12 mouse cellular contexts compared by ENCODE assay signal in the genomic region with DNA sequence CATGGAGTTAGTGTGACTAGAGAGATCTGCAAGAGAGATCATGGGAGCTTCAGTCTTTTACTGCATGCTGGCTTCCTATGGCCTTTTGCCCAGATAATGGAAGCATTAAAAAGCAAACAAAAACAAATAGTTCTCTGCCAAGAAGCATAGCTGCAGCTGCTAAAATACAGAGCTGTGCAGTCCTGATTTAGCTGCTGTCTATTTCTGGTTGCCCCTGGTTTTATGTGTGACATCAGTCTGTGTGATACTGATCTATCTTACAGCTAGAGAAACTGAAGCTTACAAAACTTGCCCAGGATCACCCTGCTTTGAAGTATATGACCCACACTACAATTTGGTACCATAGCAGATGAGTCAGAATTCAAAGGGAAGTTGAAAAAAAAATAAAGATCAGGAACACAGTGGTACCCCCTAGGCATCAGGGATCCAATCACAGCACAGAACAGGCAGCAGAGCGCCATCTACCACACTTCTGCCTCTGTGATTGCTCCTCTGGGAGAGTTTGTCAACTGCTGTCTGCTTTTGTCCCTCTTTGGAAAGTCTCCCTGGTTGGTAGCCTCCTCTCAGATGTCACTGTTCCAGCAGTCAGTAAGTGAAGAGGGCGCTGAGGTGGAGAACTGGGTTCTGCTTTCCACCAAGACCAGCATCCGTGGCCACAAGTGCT. TPM values are rescaled to one million over a fixed set of nuclear protein-coding genes. Genes with fewer than 3 reads are reported as not detected.
DNase-seq lines count a peak whose midpoint lies in the region; ATAC-seq and TF ChIP-seq lines count a peak whose summit lies in the region.
"Had no signal": no experiment of that assay in that cellular context is flagged by ENCODE, and none has a peak within 500 bp of the region (broad histone marks: within the 10 kb centered on the region; RNA-seq: fewer than 3 reads in every experiment).

No protein-coding gene starts in this region.

- H3K36me3 ChIP-seq in midbrain, embryonic 14.5 days (ENCODE audit: control insufficient read depth, insufficient read depth, low read length): no peaks in the 10 kb centered on the region
- no peaks in the 10 kb centered on the region for H3K36me3 ChIP-seq in midbrain, embryonic 11.5 days (ENCODE audit: control insufficient read depth, insufficient read depth, low read length)

- H3K9me3 ChIP-seq in midbrain, embryonic 14.5 days (ENCODE audit: control insufficient read depth, low read length): no peaks in the 10 kb centered on the region
- H3K9me3 ChIP-seq in midbrain, embryonic 11.5 days (ENCODE audit: control insufficient read depth, low read length): no peaks in the 10 kb centered on the region
- H3K9me3 ChIP-seq: heart, embryonic 12.5 days; neural tube, embryonic 12.5 days had no signal

- TF ChIP-seq POLR2A in brain, embryonic 14.5 days (IDR thresholded peaks at IDR 0.05; ENCODE audit: borderline replicate concordance, extremely low read depth, insufficient read depth, insufficient read length, poor library complexity, severe bottlenecking): no peak

- H3K4me2 ChIP-seq in midbrain, embryonic 14.5 days (ENCODE audit: low read length): no peak overlapping the region
- no peak overlapping the region for H3K4me2 ChIP-seq in midbrain, embryonic 11.5 days
- H3K4me2 ChIP-seq: heart, embryonic 12.5 days; neural tube, embryonic 12.5 days had no signal

- ATAC-seq in midbrain, embryonic 14.5 days (ENCODE audit: low FRiP score, low TSS enrichment): no peak
- no peak for ATAC-seq in midbrain, embryonic 11.5 days (ENCODE audit: low FRiP score)

- no peak overlapping the region for H3K27ac ChIP-seq in midbrain, embryonic 14.5 days (replicated peaks; ENCODE audit: low read depth, low read length)
- no peak overlapping the region for H3K27ac ChIP-seq in midbrain, embryonic 11.5 days (ENCODE audit: low read depth, low read length)
- H3K27ac ChIP-seq: neural tube, embryonic 12.5 days had no signal

- peak; percentile 18 for DNase-seq in kidney, adult 9 months
- no peak for DNase-seq in kidney, adult 8-10 months
- no peak for DNase-seq in midbrain, embryonic 14.5 days
- no peak for DNase-seq in midbrain, embryonic 11.5 days (ENCODE audit: low spot score, missing footprints)
- peak; percentile 34 for DNase-seq in brain, embryonic 14.5 days (ENCODE audit: low read depth)
- no peak for DNase-seq in embryo, embryonic 9.5 days (ENCODE audit: extremely low spot score)
- no peak for DNase-seq in adrenal gland, postnatal 4 days (ENCODE audit: low spot score in 2 of 2)
- DNase-seq: cerebellum, adult 11-12 months; layer of hippocampus, postnatal 36 days; thymus, postnatal 4 days had no signal

- 0 out of 2 replicates have a peak overlapping the region, but pooled peaks have one; percentile 16 for H3K9ac ChIP-seq in midbrain, embryonic 14.5 days (replicated peaks; ENCODE audit: low read length)
- H3K9ac ChIP-seq in midbrain, embryonic 11.5 days (ENCODE audit: low read length): no peak overlapping the region
- H3K9ac ChIP-seq: heart, embryonic 12.5 days; neural tube, embryonic 12.5 days had no signal

- TF ChIP-seq CTCF in brain, embryonic 14.5 days (IDR thresholded peaks at IDR 0.05; ENCODE audit: borderline replicate concordance, extremely low read depth, insufficient read depth, insufficient read length): no peak

- H3K27me3 ChIP-seq in midbrain, embryonic 14.5 days (ENCODE audit: control insufficient read depth, insufficient read depth, low read length): no peaks in the 10 kb centered on the region
- H3K27me3 ChIP-seq in midbrain, embryonic 11.5 days (ENCODE audit: control insufficient read depth, insufficient read depth, low read length): no peaks in the 10 kb centered on the region
- H3K27me3 ChIP-seq: heart, embryonic 12.5 days; neural tube, embryonic 12.5 days had no signal

- WGBS in midbrain, embryonic 14.5 days: 80% methylated on average over 3 of the region's 3 CpGs
- 74% methylated on average over 3 of the region's 3 CpGs for WGBS in midbrain, embryonic 11.5 days

- no peak overlapping the region for H3K4me3 ChIP-seq in midbrain, embryonic 14.5 days (replicated peaks; ENCODE audit: low read depth, low read length)
- no peak overlapping the region for H3K4me3 ChIP-seq in midbrain, embryonic 11.5 days (ENCODE audit: low read depth, low read length)
- H3K4me3 ChIP-seq: heart, embryonic 12.5 days; neural tube, embryonic 12.5 days had no signal

- H3K4me1 ChIP-seq in midbrain, embryonic 14.5 days (ENCODE audit: control insufficient read depth, insufficient read depth, low read length): no peaks in the 10 kb centered on the region
- no peaks in the 10 kb centered on the region for H3K4me1 ChIP-seq in midbrain, embryonic 11.5 days (ENCODE audit: control insufficient read depth, insufficient read depth, low read length)
- H3K4me1 ChIP-seq: neural tube, embryonic 12.5 days had no signal

RNA-seq across cellular contexts. Expression of a gene that starts 34.7 kb away (rescaled TPM):
- 4.7 and 4.8 TPM in 2 replicates for polyA plus RNA-seq in midbrain, embryonic 14.5 days (2014; fragmentation: Nextera tagmentation; extraction: Ambion mirVana)
- 3.2 and 3.8 TPM in 2 replicates for polyA plus RNA-seq in midbrain, embryonic 11.5 days (2014; fragmentation: Nextera tagmentation; extraction: Ambion mirVana)
- 14.6 and 16.1 TPM in 2 replicates for polyA plus RNA-seq in brain, embryonic 14.5 days (2012; rRNA removed)
- 10 to 100 TPM; 23.7 to 26.2 TPM for total RNA-seq in adrenal gland, postnatal 4 days (2021)

RNA-seq across cellular contexts. Expression of a gene that starts 54.3 kb away (rescaled TPM):
- polyA plus RNA-seq in midbrain, embryonic 14.5 days (2014; fragmentation: Nextera tagmentation; extraction: Ambion mirVana): 25.1 and 26.5 TPM in 2 replicates
- polyA plus RNA-seq in midbrain, embryonic 11.5 days (2014; fragmentation: Nextera tagmentation; extraction: Ambion mirVana): 31.8 and 35.9 TPM in 2 replicates
- polyA plus RNA-seq in brain, embryonic 14.5 days (2012; rRNA removed): 21.2 and 27.8 TPM in 2 replicates
- 10 to 100 TPM; 17.3 to 21.9 TPM for total RNA-seq in adrenal gland, postnatal 4 days (2021)

RNA-seq across cellular contexts. Expression of a gene that starts 54.4 kb away (rescaled TPM):
- 27.4 and 32.6 TPM in 2 replicates for polyA plus RNA-seq in midbrain, embryonic 14.5 days (2014; fragmentation: Nextera tagmentation; extraction: Ambion mirVana)
- polyA plus RNA-seq in midbrain, embryonic 11.5 days (2014; fragmentation: Nextera tagmentation; extraction: Ambion mirVana): 39.3 and 42.5 TPM in 2 replicates
- 17.1 and 19.0 TPM in 2 replicates for polyA plus RNA-seq in brain, embryonic 14.5 days (2012; rRNA removed)
- 10 to 100 TPM; 20.6 to 24.1 TPM for total RNA-seq in adrenal gland, postnatal 4 days (2021)

Comparison
In these comparisons a context has a peak if more than half of its experiments do, and no peak if none do; other contexts are left out.
1. DNase-seq: peak in kidney, adult 9 months (single experiment) and brain, embryonic 14.5 days (single experiment); none in kidney, adult 8-10 months (0 of 2), midbrain, embryonic 14.5 days (single experiment), midbrain, embryonic 11.5 days (single experiment), embryo, embryonic 9.5 days (single experiment) and adrenal gland, postnatal 4 days (0 of 2).